Mouse (Mus musculus): ENCODE measurements at regions not wholly inside any gene's neighbourhood (a gene's known extent, or its start where the extent isn't known, plus 50 kb on each side); places are given as distances from the start of the nearest gene placed in this dataset.

DNA sequence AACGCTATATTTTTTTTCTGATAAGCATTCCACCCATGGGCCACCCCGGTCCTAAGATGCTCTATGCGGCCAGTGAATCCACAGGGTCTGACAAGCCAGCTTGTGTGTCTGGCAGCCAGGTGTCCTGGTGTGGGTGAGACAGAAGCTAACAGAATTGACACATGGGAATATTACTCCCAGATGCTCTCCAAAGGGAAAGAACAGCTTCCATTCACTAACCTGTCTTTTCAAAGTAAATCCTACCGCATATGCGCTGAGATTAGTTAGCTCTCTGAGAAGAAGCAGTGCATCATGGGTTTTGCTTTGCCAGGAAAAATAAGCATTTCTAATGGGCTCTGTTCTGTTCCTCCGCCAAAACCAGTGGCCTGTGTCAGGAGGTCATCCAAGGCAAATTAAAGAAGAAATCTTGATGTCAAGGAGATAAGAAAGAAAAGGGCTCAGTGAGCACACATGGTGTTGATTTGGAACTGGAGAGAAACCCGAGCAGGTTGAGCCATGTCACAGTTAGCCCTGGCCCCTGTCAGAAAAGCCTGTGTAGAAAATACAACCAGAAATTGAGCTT, 498.4 kb upstream of the Marcks start:
- TF ChIP-seq CTCF (IDR thresholded peaks at IDR 0.05; ENCODE audit: borderline replicate concordance, extremely low read depth, insufficient read depth, insufficient read length) (no peak), POLR2A (IDR thresholded peaks at IDR 0.05; ENCODE audit: borderline replicate concordance, extremely low read depth, insufficient read depth, insufficient read length, poor library complexity, severe bottlenecking) (no peak)
